Mouse (Mus musculus) kidney, adult 2 months (tissue): ENCODE results near the gene Lrmda. TPM values are rescaled to one million over a fixed set of nuclear protein-coding genes. Genes with fewer than 3 reads are reported as not detected.
A peak's percentile ranks its signal among the peaks of the same experiment; 100 is the strongest.

Experiments
- DNase-seq: peaks from one replicate; pipeline ENCODE4 v3.0.0; 2021
- H3K27ac ChIP-seq: fragments of 200-500 bp; 2 replicates; pipeline ENCODE4 v1.5.1; 2012; ENCODE audit warnings: low read depth, low read length, control low read depth, inconsistent platforms; ENCODE audit not compliant: insufficient read depth
- H3K27me3 ChIP-seq: fragments of 200-500 bp; replicated peaks from 2 replicates; pipeline ENCODE4 v1.6.1; 2012; ENCODE audit warnings: mild to moderate bottlenecking, moderate library complexity, low read length, inconsistent platforms; ENCODE audit not compliant: control insufficient read depth, insufficient read depth
- H3K36me3 ChIP-seq: fragments of 200-500 bp; 2 replicates; pipeline ENCODE4 v1.6.1; 2012; ENCODE audit warnings: mild to moderate bottlenecking, moderate library complexity, low read length, inconsistent platforms; ENCODE audit not compliant: control insufficient read depth, insufficient read depth
- H3K4me1 ChIP-seq: fragments of 200-500 bp; 2 replicates; pipeline ENCODE4 v1.6.1; 2011; ENCODE audit warnings: low read length; ENCODE audit not compliant: control insufficient read depth, insufficient read depth
- H3K4me3 ChIP-seq: fragments of 200-500 bp; 2 replicates; pipeline ENCODE4 v1.5.1; 2011; ENCODE audit warnings: mild to moderate bottlenecking, low read depth, low read length, control low read depth; ENCODE audit not compliant: insufficient read depth
- CTCF ChIP-seq: fragments of 200-500 bp; conservative IDR thresholded peaks from 2 replicates; pipeline ENCODE4 v1.5.1; 2011; ENCODE audit warnings: low read depth, mild to moderate bottlenecking, control low read depth, low read length, moderate library complexity, mixed read lengths; ENCODE audit not compliant: insufficient read depth, insufficient read length
- POLR2A ChIP-seq: fragments of 200-500 bp; IDR thresholded peaks from one replicate; pipeline ENCODE4 v1.6.1; 2011; ENCODE audit warnings: low read depth, low read length, control low read depth
- WGBS: fragments of 180-500 bp; shearing (Covaris S2); methylation state at CpG from one replicate; pipeline ENCODE4 v1.1.7; 2018; 5-methylcytosine and 5-hydroxymethylcytosine counted together
- polyA plus RNA-seq: library from polyadenylated mRNA; depleted of rRNA; stranded (reverse); fragments of >200 nt; gene quantifications from 2 replicates; pipeline ENCODE4 v1.2.3, GENCODE M21; 2012

The Lrmda gene
- polyA plus RNA-seq, 1 experiment, result 3.3 TPM

DNA sequence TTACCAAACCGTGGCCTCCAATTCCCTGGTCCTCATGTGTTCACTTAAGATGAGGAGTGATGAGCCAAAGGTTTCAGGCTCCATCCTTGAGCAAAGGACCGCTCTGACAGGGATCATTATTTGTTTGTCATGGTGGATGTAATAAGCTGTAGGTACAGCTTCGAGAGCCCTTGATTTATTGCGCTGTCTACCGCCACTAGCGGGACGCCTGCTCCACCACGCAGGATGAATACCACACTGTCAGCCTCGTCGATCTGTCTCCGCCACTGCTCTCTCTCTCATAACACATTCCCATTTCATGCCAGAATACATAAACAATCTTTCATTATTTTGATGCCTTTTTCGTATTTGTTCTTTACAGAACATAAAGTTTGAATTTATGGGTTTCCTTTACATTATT is 235.9 kb downstream of the Lrmda start:
- Histone ChIP-seq H3K36me3 (no peaks in the 10 kb centered on the region), H3K4me1 (no peaks in the 10 kb centered on the region), H3K27me3 (no peaks in the 10 kb centered on the region), H3K4me3 (no peak overlapping the region), H3K27ac (no peak overlapping the region)
- TF ChIP-seq CTCF, result no peak
- TF ChIP-seq POLR2A, result no peak
- DNase-seq, result no peak
- WGBS, result 72% methylated on average over 12 of the region's 12 CpGs

DNA sequence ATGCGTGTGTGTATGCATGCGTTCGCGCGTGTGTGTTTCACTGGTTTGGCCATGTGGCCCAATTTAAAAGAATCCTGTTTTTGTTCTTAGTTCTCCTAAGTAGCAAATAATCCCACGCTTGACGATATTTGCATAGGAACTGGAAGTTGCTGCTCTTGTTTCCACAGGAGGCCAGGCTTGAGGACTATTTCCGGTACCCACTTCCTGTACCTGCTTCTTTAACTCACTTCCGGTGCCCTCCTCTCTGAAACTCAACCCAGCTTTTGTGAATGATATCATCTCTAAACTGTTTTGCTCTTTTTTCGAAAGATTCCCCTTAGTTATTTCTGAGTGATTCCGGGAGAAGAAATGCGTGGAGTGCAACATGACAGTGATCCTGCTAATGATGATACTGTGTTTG is 236.8 kb downstream of the Lrmda start:
- no peak for TF ChIP-seq POLR2A
- no peak for TF ChIP-seq CTCF
- WGBS, result 86% methylated on average over 12 of the region's 12 CpGs
- H3K4me1 ChIP-seq, result no peaks in the 10 kb centered on the region
- H3K27me3 ChIP-seq, result no peaks in the 10 kb centered on the region
- H3K36me3 ChIP-seq, result no peaks in the 10 kb centered on the region
- no peak for DNase-seq
- H3K27ac ChIP-seq, result no peak overlapping the region
- H3K4me3 ChIP-seq, result no peak overlapping the region

DNA sequence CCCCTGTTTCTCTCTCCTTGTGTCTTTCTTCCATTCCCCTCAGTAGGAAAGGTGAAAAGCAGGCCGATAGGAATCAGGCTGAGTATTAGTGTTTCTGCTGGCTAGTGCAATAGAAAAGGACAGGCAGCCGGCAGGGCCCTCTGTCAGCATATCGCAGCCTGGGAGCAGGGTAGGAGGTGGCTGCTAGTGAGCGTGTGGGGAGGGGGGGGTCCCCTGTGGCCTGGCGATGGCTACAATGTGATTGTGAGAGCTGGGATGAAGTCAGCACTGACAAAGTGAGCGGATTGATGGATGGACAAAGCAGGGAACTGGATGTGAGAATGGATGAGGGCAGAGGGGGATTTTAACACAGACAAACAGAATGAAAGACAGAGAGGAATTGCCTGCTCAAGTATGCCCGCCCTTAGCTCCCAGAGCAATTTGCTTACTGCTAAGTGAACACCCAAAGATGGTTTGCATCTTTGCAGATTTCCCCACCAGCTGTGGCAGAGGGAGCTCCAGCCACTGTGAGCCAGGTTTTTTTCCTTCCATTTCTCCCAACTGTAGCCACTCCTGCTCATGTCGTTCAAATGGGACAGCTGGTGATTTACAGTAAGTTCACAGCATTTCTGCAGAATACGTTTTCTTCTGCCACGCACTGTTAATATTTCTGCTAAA is 240.0 kb downstream of the Lrmda start:
- no peak overlapping the region for H3K4me3 ChIP-seq
- no peak for TF ChIP-seq CTCF
- TF ChIP-seq POLR2A, result no peak
- H3K4me1 ChIP-seq, result no peaks in the 10 kb centered on the region
- no peaks in the 10 kb centered on the region for H3K27me3 ChIP-seq
- 78% methylated on average over 10 of the region's 10 CpGs for WGBS
- DNase-seq, result no peak
- H3K27ac ChIP-seq, result no peak overlapping the region
- H3K36me3 ChIP-seq, result no peaks in the 10 kb centered on the region

DNA sequence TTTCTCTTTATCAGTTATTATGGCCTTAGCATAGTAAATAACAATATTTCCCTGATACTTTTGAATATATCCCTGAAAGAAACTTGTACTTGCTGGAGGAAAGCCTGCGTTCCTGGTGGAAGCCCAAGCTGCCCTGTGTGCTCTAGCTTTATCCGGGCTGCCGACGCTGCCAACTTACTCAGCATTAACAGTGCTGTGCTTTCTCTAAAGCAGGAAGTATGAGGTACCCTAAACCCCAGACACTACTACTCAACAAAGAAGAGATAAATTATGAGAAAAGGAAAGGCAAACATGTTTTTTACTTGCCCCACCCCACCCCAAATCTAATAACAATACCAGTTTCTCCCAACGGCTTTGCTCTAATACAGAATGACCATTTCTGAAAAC is 240.5 kb downstream of the Lrmda start:
- DNase-seq, result peak; percentile 22
- Histone ChIP-seq H3K4me3 (no peak overlapping the region), H3K36me3 (no peaks in the 10 kb centered on the region), H3K27ac (no peak overlapping the region), H3K27me3 (no peaks in the 10 kb centered on the region), H3K4me1 (no peaks in the 10 kb centered on the region)
- WGBS, result 57% methylated on average over 5 of the region's 5 CpGs
- no peak for TF ChIP-seq CTCF
- TF ChIP-seq POLR2A, result no peak

DNA sequence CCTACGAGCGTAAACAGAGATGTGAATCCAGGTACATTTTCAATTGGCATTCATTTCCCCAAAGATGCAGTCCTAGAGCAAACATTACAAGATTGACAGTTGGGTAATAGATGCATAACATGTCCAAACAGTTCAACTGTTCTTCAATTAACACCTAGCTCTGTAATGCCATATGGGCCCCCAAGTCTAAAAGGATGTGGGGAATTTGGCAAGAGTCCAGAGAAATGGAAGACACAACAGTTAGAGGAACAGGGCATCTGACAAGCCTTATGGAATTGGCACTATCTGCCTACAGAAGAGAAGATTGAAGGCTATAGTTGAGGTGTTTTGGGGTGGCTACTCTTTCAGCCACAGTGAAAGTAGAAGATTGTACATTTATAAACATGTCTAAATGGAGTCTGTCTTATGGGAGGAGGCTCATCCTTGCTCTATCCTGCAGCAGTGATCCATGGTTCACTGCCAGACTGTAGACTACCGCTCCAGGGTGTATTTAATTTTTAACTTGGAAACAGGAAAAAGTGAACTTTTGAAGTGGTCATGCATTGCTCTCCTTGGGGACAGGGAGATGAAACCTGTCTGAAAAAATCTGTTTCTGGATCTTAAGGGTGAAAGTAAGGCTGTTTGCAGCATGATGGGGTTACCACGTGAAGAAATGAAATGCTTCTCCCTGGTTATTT is 245.9 kb downstream of the Lrmda start:
- H3K4me1 ChIP-seq, result peaks cover 7% of the 10 kb centered on the region; the same call in 1 of the 2 replicates
- no peak overlapping the region for H3K27ac ChIP-seq
- WGBS, result 76% methylated on average over 4 of the region's 4 CpGs
- no peaks in the 10 kb centered on the region for H3K27me3 ChIP-seq
- no peaks in the 10 kb centered on the region for H3K36me3 ChIP-seq
- H3K4me3 ChIP-seq, result no peak overlapping the region
- DNase-seq, result peak; percentile 75
- TF ChIP-seq CTCF (no peak), POLR2A (no peak)

GRCm38 (mm10) chr14:22269812-22270211 is 250.3 kb downstream of the Lrmda start:
- H3K4me1 ChIP-seq, result peaks cover 7% of the 10 kb centered on the region; the same call in 1 of the 2 replicates
- 75% methylated on average over 9 of the region's 9 CpGs for WGBS
- no peak for TF ChIP-seq POLR2A
- TF ChIP-seq CTCF, result no peak
- no peak overlapping the region for H3K4me3 ChIP-seq
- no peaks in the 10 kb centered on the region for H3K27me3 ChIP-seq
- DNase-seq, result peak; percentile 78
- H3K36me3 ChIP-seq, result no peaks in the 10 kb centered on the region
- no peak overlapping the region for H3K27ac ChIP-seq

GRCm38 (mm10) chr14:22278053-22278452 is 258.5 kb downstream of the Lrmda start:
- 95% methylated on average over 5 of the region's 5 CpGs for WGBS
- no peaks in the 10 kb centered on the region for H3K4me1 ChIP-seq
- no peak overlapping the region for H3K4me3 ChIP-seq
- no peak overlapping the region for H3K27ac ChIP-seq
- H3K27me3 ChIP-seq, result no peaks in the 10 kb centered on the region
- DNase-seq, result no peak
- H3K36me3 ChIP-seq, result no peaks in the 10 kb centered on the region
- TF ChIP-seq POLR2A (no peak), CTCF (no peak)
